Mouse (Mus musculus): ENCODE results near the gene Prdx2.
A peak's percentile ranks its signal among the peaks of the same experiment; 100 is the strongest.

Gene Prdx2

GRCm38 (mm10) chr8:84978248-84978940, 9.0 kb downstream of the Prdx2 start, which contains the start of gene Junb:
Junb (minus strand) TSS chr8:84978718.
- ATAC-seq (ENCODE audit: low TSS enrichment), result peak; percentile 46

GRCm38 (mm10) chr8:84979599-84980421, 10.4 kb downstream of the Prdx2 start:
- ATAC-seq (ENCODE audit: low TSS enrichment), result peak; percentile 36

GRCm38 (mm10) chr8:84980622-84981358, 11.4 kb downstream of the Prdx2 start:
- ATAC-seq (ENCODE audit: low TSS enrichment), result no peak

- ATAC-seq (ENCODE audit: low TSS enrichment), result no peak
These were observed 12.5 kb downstream of the Prdx2 start for GRCm38 (mm10) chr8:84981644-84982498.

- ATAC-seq (ENCODE audit: low TSS enrichment), result no peak
These were observed 13.2 kb downstream of the Prdx2 start for GRCm38 (mm10) chr8:84982499-84983011.

- no peak for ATAC-seq (ENCODE audit: low TSS enrichment)
These were observed 15.1 kb downstream of the Prdx2 start for GRCm38 (mm10) chr8:84984294-84985048.

GRCm38 (mm10) chr8:84985049-84985683, 15.8 kb downstream of the Prdx2 start:
- ATAC-seq (ENCODE audit: low TSS enrichment), result peak; percentile 0; the same call in 1 of the 2 replicates

- peak; percentile 72 for ATAC-seq (ENCODE audit: low TSS enrichment)
These were observed 16.4 kb downstream of the Prdx2 start for GRCm38 (mm10) chr8:84985684-84986378.

- ATAC-seq (ENCODE audit: low TSS enrichment), result 0 out of 2 replicates have a peak, but pooled peaks have one; percentile 1
These were observed 17.1 kb downstream of the Prdx2 start for GRCm38 (mm10) chr8:84986379-84986945.

- ATAC-seq (ENCODE audit: low TSS enrichment), result no peak
These were observed 18.0 kb downstream of the Prdx2 start for GRCm38 (mm10) chr8:84987388-84987787.

- no peak for ATAC-seq (ENCODE audit: low TSS enrichment)
These were observed 18.5 kb downstream of the Prdx2 start for GRCm38 (mm10) chr8:84987903-84988302.

GRCm38 (mm10) chr8:84989311-84989731, 19.9 kb downstream of the Prdx2 start:
- no peak for ATAC-seq (ENCODE audit: low TSS enrichment)

- ATAC-seq (ENCODE audit: low TSS enrichment), result peak; percentile 18; the same call in 1 of the 2 replicates
These were observed 20.4 kb downstream of the Prdx2 start for GRCm38 (mm10) chr8:84989810-84990209.

GRCm38 (mm10) chr8:84990349-84990748, 21.0 kb downstream of the Prdx2 start, which contains the start of gene Hook2:
Hook2 (plus strand) TSS chr8:84990603.
- ATAC-seq (ENCODE audit: low TSS enrichment), result peak; percentile 67

GRCm38 (mm10) chr8:84990836-84991235, 21.4 kb downstream of the Prdx2 start:
- ATAC-seq (ENCODE audit: low TSS enrichment), result no peak

GRCm38 (mm10) chr8:84994375-84994774, 25.0 kb downstream of the Prdx2 start:
- ATAC-seq (ENCODE audit: low TSS enrichment), result no peak

GRCm38 (mm10) chr8:84995680-84996079, 26.3 kb downstream of the Prdx2 start:
- ATAC-seq (ENCODE audit: low TSS enrichment), result no peak

- no peak for ATAC-seq (ENCODE audit: low TSS enrichment)
These were observed 27.6 kb downstream of the Prdx2 start for GRCm38 (mm10) chr8:84996978-84997377.
